Mouse (Mus musculus) liver, postnatal 0 days (tissue): ENCODE results near the gene Fam196a.

Source experiments
- CTCF ChIP-seq: sonication (generic); IDR thresholded peaks from 2 replicates; pipeline ENCODE4 v1.5.1; 2016; ENCODE audit warnings: antibody characterized with exemption, low read depth
- EP300 ChIP-seq: IDR thresholded peaks from 2 replicates; pipeline ENCODE4 v1.6.1; 2016; ENCODE audit warnings: antibody characterized with exemption, low read depth, mild to moderate bottlenecking

GRCm38 (mm10) chr7:134880431-134880830, 57.8 kb downstream of the Fam196a start:
- TF ChIP-seq CTCF: no peak
- no peak for TF ChIP-seq EP300
